Mouse (Mus musculus): ENCODE results near the gene Lama2.

Gene Lama2

GRCm38 (mm10) chr10:27619658-27620057 is at the start of gene Lama2:
TSS of gene Lama2 (minus strand) at chr10:27619758.
- DNase-seq: no peak

GRCm38 (mm10) chr10:27664391-27664790 is 44.8 kb upstream of the Lama2 start:
- DNase-seq: no peak

- DNase-seq: no peak
Observed at GRCm38 (mm10) chr10:27663396-27663795, 43.8 kb upstream of the Lama2 start.

GRCm38 (mm10) chr10:27654164-27654563 is 34.6 kb upstream of the Lama2 start:
- DNase-seq: no peak

GRCm38 (mm10) chr10:27652694-27653335 is 33.3 kb upstream of the Lama2 start:
- no peak for DNase-seq

GRCm38 (mm10) chr10:27635721-27636120 is 16.2 kb upstream of the Lama2 start:
- no peak for DNase-seq

- DNase-seq: no peak
Observed at GRCm38 (mm10) chr10:27631002-27631401, 11.4 kb upstream of the Lama2 start.

- no peak for DNase-seq
Observed at GRCm38 (mm10) chr10:27621697-27622449, 2.3 kb upstream of the Lama2 start.

- no peak for DNase-seq
Observed at GRCm38 (mm10) chr10:27617522-27618020, 2.0 kb downstream of the Lama2 start.

GRCm38 (mm10) chr10:27616641-27617415 is 2.7 kb downstream of the Lama2 start:
- DNase-seq: peak; percentile 16 to 53

GRCm38 (mm10) chr10:27595675-27596074 is 23.9 kb downstream of the Lama2 start:
- no peak for DNase-seq

GRCm38 (mm10) chr10:27533217-27533616 is 86.3 kb downstream of the Lama2 start:
- DNase-seq: no peak

GRCm38 (mm10) chr10:27508847-27509459 is 110.6 kb downstream of the Lama2 start:
- no peak for DNase-seq

GRCm38 (mm10) chr10:27500863-27501262 is 118.7 kb downstream of the Lama2 start:
- no peak for DNase-seq

- no peak for DNase-seq
Observed at GRCm38 (mm10) chr10:27488452-27488851, 131.1 kb downstream of the Lama2 start.

GRCm38 (mm10) chr10:27484041-27484440 is 135.5 kb downstream of the Lama2 start:
- DNase-seq: no peak

GRCm38 (mm10) chr10:27475540-27475939 is 144.0 kb downstream of the Lama2 start:
- no peak for DNase-seq

GRCm38 (mm10) chr10:27468274-27468673 is 151.3 kb downstream of the Lama2 start:
- no peak for DNase-seq

- DNase-seq: no peak
Observed at GRCm38 (mm10) chr10:27413583-27414465, 205.7 kb downstream of the Lama2 start.

- no peak for DNase-seq
Observed at GRCm38 (mm10) chr10:27390753-27391152, 228.8 kb downstream of the Lama2 start.

- no peak for DNase-seq
Observed at GRCm38 (mm10) chr10:27387531-27387930, 232.0 kb downstream of the Lama2 start.

GRCm38 (mm10) chr10:27384636-27385035 is 234.9 kb downstream of the Lama2 start:
- DNase-seq: no peak

All from lung, postnatal 4 days (tissue).